Mouse (Mus musculus) ES-Bruce4 (cell line): Measurements from ENCODE around the gene Npffr2.

Experiments
- CTCF ChIP-seq: IDR thresholded peaks from one replicate; pipeline ENCODE4 v1.8.1; 2011; ENCODE audit warnings: low read depth, low read length
- EP300 ChIP-seq: IDR thresholded peaks from 2 replicates; pipeline ENCODE4 v1.6.1; 2011; ENCODE audit warnings: low read depth, low read length; ENCODE audit not compliant: insufficient read depth
- POLR2A ChIP-seq: IDR thresholded peaks from one replicate; pipeline ENCODE4 v1.8.1; 2011; ENCODE audit warnings: low read length; ENCODE audit not compliant: insufficient read depth

DNA sequence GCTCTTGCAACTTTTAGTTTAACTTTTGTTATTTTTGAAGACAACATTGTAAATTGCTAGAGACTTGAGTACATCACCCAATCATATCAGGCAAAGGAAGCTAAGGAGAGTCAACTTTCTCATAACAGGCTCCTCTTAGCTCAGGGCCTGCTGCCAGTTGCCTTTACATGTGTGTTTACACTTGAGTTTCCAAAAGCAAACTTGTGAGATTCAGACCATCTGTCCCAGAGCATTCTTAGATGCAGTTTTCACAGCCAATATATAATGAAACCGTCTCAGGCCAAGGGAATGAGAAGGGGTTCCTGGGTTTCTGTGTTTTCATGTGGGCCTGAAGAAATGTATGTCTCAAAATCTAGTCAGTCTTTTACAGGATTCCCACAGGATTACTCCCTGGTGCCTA lies 104.4 kb downstream of the Npffr2 start:
- TF ChIP-seq CTCF (no peak), POLR2A (no peak), EP300 (no peak)
